Mouse (Mus musculus) kidney, embryonic 14.5 days (tissue): Measurements from ENCODE around the gene Olfr414. TPM values are rescaled to one million over a fixed set of nuclear protein-coding genes. Genes with fewer than 3 reads are reported as not detected.

Source experiments
- ATAC-seq: fragments of 200-750 bp; cut with Nextera tagmentation; 2 replicates; pipeline ENCODE4 v1.8.0; 2017; ENCODE audit warnings: moderate number of reproducible peaks, mild to moderate bottlenecking, moderate TSS enrichment, moderate library complexity; ENCODE audit not compliant: low FRiP score, low TSS enrichment
- H3K27ac ChIP-seq: fragments of 300-500 bp; sonication (generic); 2 replicates; pipeline ENCODE4 v1.5.1; 2014; ENCODE audit warnings: low read depth, mild to moderate bottlenecking, low read length, moderate library complexity, mixed read lengths
- H3K27me3 ChIP-seq: fragments of 300-500 bp; sonication (generic); 2 replicates; pipeline ENCODE4 v1.6.1; 2014; ENCODE audit warnings: mild to moderate bottlenecking, low read length; ENCODE audit not compliant: control insufficient read depth, insufficient read depth
- H3K36me3 ChIP-seq: fragments of 300-500 bp; sonication (generic); 2 replicates; pipeline ENCODE4 v1.6.1; 2014; ENCODE audit warnings: low read length, mixed read lengths; ENCODE audit not compliant: control insufficient read depth, insufficient read depth
- H3K4me1 ChIP-seq: fragments of 300-500 bp; sonication (generic); 2 replicates; pipeline ENCODE4 v1.6.1; 2014; ENCODE audit warnings: low read length, mixed read lengths; ENCODE audit not compliant: control insufficient read depth, insufficient read depth
- H3K4me2 ChIP-seq: fragments of 300-500 bp; sonication (generic); replicated peaks from 2 replicates; pipeline ENCODE4 v1.6.1; 2014; ENCODE audit warnings: low read depth, mild to moderate bottlenecking, low read length
- H3K4me3 ChIP-seq: fragments of 300-500 bp; sonication (generic); 2 replicates; pipeline ENCODE4 v1.5.1; 2014; ENCODE audit warnings: mild to moderate bottlenecking, low read length
- H3K9ac ChIP-seq: fragments of 300-500 bp; sonication (generic); 2 replicates; pipeline ENCODE4 v1.6.1; 2014; ENCODE audit warnings: low read depth, mild to moderate bottlenecking, low read length, moderate library complexity
- H3K9me3 ChIP-seq: fragments of 300-500 bp; sonication (generic); 2 replicates; pipeline ENCODE4 v1.6.1; 2016; ENCODE audit warnings: low read length; ENCODE audit not compliant: control insufficient read depth
- WGBS: fragments of 180-500 bp; shearing (Covaris S2); extraction: QIAGEN DNeasy Blood & Tissue Kit; methylation state at CpG from one replicate; pipeline ENCODE4 v1.1.7; 2014; 5-methylcytosine and 5-hydroxymethylcytosine counted together
- polyA plus RNA-seq: library from polyadenylated mRNA; unstranded; fragments of >200 nt; fragmentation: Nextera tagmentation; extraction: Ambion mirVana; gene quantifications from 2 replicates; pipeline ENCODE4 v1.2.1, GENCODE M21; 2014

Olfr414 gene
- polyA plus RNA-seq, 1 experiment from 2014 or later, result not detected

GRCm38 (mm10) chr1:174465385-174465784 lies 41.5 kb downstream of the Olfr414 start:
- H3K27me3 ChIP-seq, result no peaks in the 10 kb centered on the region
- H3K27ac ChIP-seq, result no peak overlapping the region
- 80% methylated on average over 3 of the region's 3 CpGs for WGBS
- H3K4me3 ChIP-seq, result no peak overlapping the region
- H3K4me2 ChIP-seq, result no peak overlapping the region
- no peaks in the 10 kb centered on the region for H3K9me3 ChIP-seq
- no peak for ATAC-seq
- H3K9ac ChIP-seq, result no peak overlapping the region
- no peaks in the 10 kb centered on the region for H3K4me1 ChIP-seq
- H3K36me3 ChIP-seq, result no peaks in the 10 kb centered on the region

- Histone ChIP-seq H3K36me3 (no peaks in the 10 kb centered on the region), H3K4me1 (no peaks in the 10 kb centered on the region), H3K27ac (no peak overlapping the region), H3K9me3 (no peaks in the 10 kb centered on the region), H3K9ac (no peak overlapping the region), H3K27me3 (no peaks in the 10 kb centered on the region), H3K4me2 (no peak overlapping the region), H3K4me3 (no peak overlapping the region)
- ATAC-seq, result no peak
- WGBS, result 40% methylated on average over 2 of the region's 2 CpGs
These were observed 42.4 kb downstream of the Olfr414 start for GRCm38 (mm10) chr1:174466240-174466639.

- 7% methylated on average over 6 of the region's 6 CpGs for WGBS
- H3K4me1 ChIP-seq, result no peaks in the 10 kb centered on the region
- no peak overlapping the region for H3K27ac ChIP-seq
- no peaks in the 10 kb centered on the region for H3K36me3 ChIP-seq
- H3K4me2 ChIP-seq, result no peak overlapping the region
- no peak overlapping the region for H3K4me3 ChIP-seq
- no peaks in the 10 kb centered on the region for H3K9me3 ChIP-seq
- ATAC-seq, result peak; percentile 83
- no peak overlapping the region for H3K9ac ChIP-seq
- no peaks in the 10 kb centered on the region for H3K27me3 ChIP-seq
These were observed 45.9 kb downstream of the Olfr414 start for GRCm38 (mm10) chr1:174469736-174470135.

GRCm38 (mm10) chr1:174482567-174482966 lies 58.7 kb downstream of the Olfr414 start:
- no peaks in the 10 kb centered on the region for H3K9me3 ChIP-seq
- H3K4me1 ChIP-seq, result no peaks in the 10 kb centered on the region
- no peak overlapping the region for H3K4me2 ChIP-seq
- no peak for ATAC-seq
- no peak overlapping the region for H3K27ac ChIP-seq
- no peaks in the 10 kb centered on the region for H3K36me3 ChIP-seq
- H3K27me3 ChIP-seq, result no peaks in the 10 kb centered on the region
- H3K9ac ChIP-seq, result no peak overlapping the region
- 92% methylated on average over 6 of the region's 6 CpGs for WGBS
- H3K4me3 ChIP-seq, result no peak overlapping the region

Other genes with a start within 250 kb of the Olfr414 start
- gene Olfr419, start 172.0 kb upstream of the Olfr414 start, polyA plus RNA-seq, result not detected in 2 replicates
- gene Mptx1, start 93.5 kb upstream of the Olfr414 start, polyA plus RNA-seq, result not detected in 2 replicates
- gene Olfr417, start 58.9 kb upstream of the Olfr414 start, polyA plus RNA-seq, result not detected in 2 replicates
- not detected in 2 replicates for gene Olfr248, start 33.0 kb upstream of the Olfr414 start, polyA plus RNA-seq
- not detected in 2 replicates for gene Olfr220, start 18.0 kb downstream of the Olfr414 start, polyA plus RNA-seq
- 0.93 and 1.6 TPM in 2 replicates for gene Fmn2, start 77.8 kb downstream of the Olfr414 start, polyA plus RNA-seq